Mouse (Mus musculus): ENCODE measurements around the gene Carns1.

DNA sequence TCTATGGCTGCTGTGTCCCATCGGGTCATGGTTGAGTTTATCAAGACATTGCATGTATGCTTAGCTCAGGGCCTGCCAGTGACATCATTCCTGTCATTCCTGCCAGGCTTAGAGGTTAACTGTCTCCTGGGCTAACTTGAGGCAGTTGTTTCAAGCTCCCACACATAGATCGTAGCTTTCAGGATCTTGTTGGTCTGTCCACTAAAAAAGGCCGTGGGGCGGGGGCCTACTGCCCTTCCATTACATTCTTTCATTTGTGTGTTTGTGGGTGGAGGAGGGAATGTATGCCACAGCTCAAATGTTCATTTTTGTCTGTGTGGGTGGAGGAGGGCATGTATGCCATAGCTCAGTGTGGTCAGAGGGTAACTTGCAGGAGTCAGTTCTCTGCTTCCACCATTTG lies 45.2 kb downstream of the Carns1 start:
- TF ChIP-seq CTCF (IDR thresholded peaks at IDR 0.05; ENCODE audit: low read depth, low read length) (no peak), POLR2A (IDR thresholded peaks at IDR 0.05; ENCODE audit: borderline replicate concordance, low read depth, low read length) (no peak)
